Mouse (Mus musculus) embryonic facial prominence, embryonic 15.5 days (tissue): ENCODE results near the gene Acss2. TPM values are rescaled to one million over a fixed set of nuclear protein-coding genes. Genes with fewer than 3 reads are reported as not detected.

Source experiments
- ATAC-seq: fragments of 200-750 bp; cut with Nextera tagmentation; 2 replicates; pipeline ENCODE4 v1.8.0; 2017; ENCODE audit warnings: low read depth, moderate TSS enrichment; ENCODE audit not compliant: insufficient number of reproducible peaks, low FRiP score, low TSS enrichment
- H3K27ac ChIP-seq: fragments of 300-500 bp; sonication (generic); replicated peaks from 2 replicates; pipeline ENCODE4 v1.5.1; 2015; ENCODE audit warnings: mild to moderate bottlenecking, inconsistent platforms
- H3K27me3 ChIP-seq: fragments of 300-500 bp; sonication (generic); 2 replicates; pipeline ENCODE4 v1.6.1; 2015; ENCODE audit warnings: inconsistent platforms
- H3K36me3 ChIP-seq: fragments of 300-500 bp; sonication (generic); 2 replicates; pipeline ENCODE4 v1.6.1; 2015; ENCODE audit warnings: mild to moderate bottlenecking, inconsistent platforms
- H3K4me1 ChIP-seq: fragments of 300-500 bp; sonication (generic); 2 replicates; pipeline ENCODE4 v1.6.1; 2015; ENCODE audit warnings: inconsistent platforms
- H3K4me2 ChIP-seq: fragments of 300-500 bp; sonication (generic); replicated peaks from 2 replicates; pipeline ENCODE4 v1.6.1; 2015; ENCODE audit warnings: mild to moderate bottlenecking, inconsistent platforms
- H3K4me3 ChIP-seq: fragments of 300-500 bp; sonication (generic); replicated peaks from 2 replicates; pipeline ENCODE4 v1.5.1; 2015; ENCODE audit warnings: mild to moderate bottlenecking, inconsistent platforms
- H3K9ac ChIP-seq: fragments of 300-500 bp; sonication (generic); 2 replicates; pipeline ENCODE4 v1.6.1; 2015; ENCODE audit warnings: inconsistent platforms
- H3K9me3 ChIP-seq: fragments of 300-500 bp; sonication (generic); replicated peaks from 2 replicates; pipeline ENCODE4 v1.6.1; 2016; ENCODE audit warnings: inconsistent platforms
- WGBS: fragments of 180-500 bp; shearing (Covaris S2); methylation state at CpG from one replicate; pipeline ENCODE4 v1.1.7; 2015; 5-methylcytosine and 5-hydroxymethylcytosine counted together
- polyA plus RNA-seq: library from polyadenylated mRNA; unstranded; fragments of >200 nt; fragmentation: Nextera tagmentation; extraction: Ambion mirVana; gene quantifications from 2 replicates; pipeline ENCODE4 v1.2.1, GENCODE M21; 2015

The Acss2 gene
- polyA plus RNA-seq, 1 experiment from 2014 or later: 14.9 TPM

GRCm38 (mm10) chr2:155616971-155617370, 99.2 kb downstream of the Acss2 start:
- WGBS: 58% methylated on average over 6 of the region's 6 CpGs
- Histone ChIP-seq H3K27me3 (peaks cover 8% of the 10 kb centered on the region; the same call in 1 of the 2 replicates), H3K4me1 (peaks cover 12% of the 10 kb centered on the region), H3K4me2 (no peak overlapping the region), H3K4me3 (no peak overlapping the region), H3K9ac (no peak overlapping the region), H3K9me3 (no peaks in the 10 kb centered on the region), H3K27ac (no peak overlapping the region), H3K36me3 (no peaks in the 10 kb centered on the region)
- ATAC-seq: no peak

GRCm38 (mm10) chr2:155619817-155620216, 102.1 kb downstream of the Acss2 start:
- 17% methylated on average over 8 of the region's 8 CpGs for WGBS
- H3K9ac ChIP-seq: no peak overlapping the region
- no peaks in the 10 kb centered on the region for H3K4me1 ChIP-seq
- H3K4me2 ChIP-seq: no peak overlapping the region
- H3K27me3 ChIP-seq: no peaks in the 10 kb centered on the region
- ATAC-seq: peak; percentile 30
- H3K36me3 ChIP-seq: no peaks in the 10 kb centered on the region
- H3K4me3 ChIP-seq: no peak overlapping the region
- no peaks in the 10 kb centered on the region for H3K9me3 ChIP-seq
- H3K27ac ChIP-seq: no peak overlapping the region

GRCm38 (mm10) chr2:155622606-155623005, 104.9 kb downstream of the Acss2 start:
- Histone ChIP-seq H3K4me1 (no peaks in the 10 kb centered on the region), H3K36me3 (no peaks in the 10 kb centered on the region), H3K4me3 (no peak overlapping the region), H3K9me3 (no peaks in the 10 kb centered on the region), H3K27ac (no peak overlapping the region), H3K9ac (no peak overlapping the region), H3K4me2 (no peak overlapping the region), H3K27me3 (peaks cover 14% of the 10 kb centered on the region)
- 23% methylated on average over 11 of the region's 11 CpGs for WGBS
- no peak for ATAC-seq

GRCm38 (mm10) chr2:155623996-155624395, 106.2 kb downstream of the Acss2 start:
- Histone ChIP-seq H3K9me3 (no peaks in the 10 kb centered on the region), H3K9ac (no peak overlapping the region), H3K4me1 (peaks cover 3% of the 10 kb centered on the region), H3K27ac (no peak overlapping the region), H3K4me3 (no peak overlapping the region), H3K27me3 (peaks cover 28% of the 10 kb centered on the region), H3K4me2 (no peak overlapping the region), H3K36me3 (no peaks in the 10 kb centered on the region)
- 89% methylated on average over 6 of the region's 6 CpGs for WGBS
- ATAC-seq: no peak

GRCm38 (mm10) chr2:155624730-155625129, 107.0 kb downstream of the Acss2 start:
- Histone ChIP-seq H3K36me3 (no peaks in the 10 kb centered on the region), H3K27ac (no peak overlapping the region), H3K9me3 (no peaks in the 10 kb centered on the region), H3K4me2 (no peak overlapping the region), H3K27me3 (peaks cover 35% of the 10 kb centered on the region), H3K4me1 (peaks cover 10% of the 10 kb centered on the region), H3K4me3 (no peak overlapping the region), H3K9ac (no peak overlapping the region)
- no peak for ATAC-seq
- 36% methylated on average over 10 of the region's 10 CpGs for WGBS

- no peak overlapping the region for H3K4me2 ChIP-seq
- H3K27ac ChIP-seq: no peak overlapping the region
- 55% methylated on average over 15 of the region's 15 CpGs for WGBS
- peaks cover 22% of the 10 kb centered on the region for H3K4me1 ChIP-seq
- H3K9ac ChIP-seq: no peak overlapping the region
- no peaks in the 10 kb centered on the region for H3K9me3 ChIP-seq
- no peak for ATAC-seq
- H3K27me3 ChIP-seq: peaks cover 51% of the 10 kb centered on the region
- H3K36me3 ChIP-seq: no peaks in the 10 kb centered on the region
- no peak overlapping the region for H3K4me3 ChIP-seq
Measured at GRCm38 (mm10) chr2:155626277-155626676, 108.5 kb downstream of the Acss2 start.

- Histone ChIP-seq H3K4me1 (peaks cover 22% of the 10 kb centered on the region), H3K4me3 (no peak overlapping the region), H3K9ac (no peak overlapping the region), H3K27ac (no peak overlapping the region), H3K27me3 (peaks cover 60% of the 10 kb centered on the region), H3K9me3 (no peaks in the 10 kb centered on the region), H3K36me3 (peaks cover 4% of the 10 kb centered on the region), H3K4me2 (no peak overlapping the region)
- ATAC-seq: no peak
- 48% methylated on average over 21 of the region's 21 CpGs for WGBS
Measured at GRCm38 (mm10) chr2:155627030-155627738, 109.4 kb downstream of the Acss2 start.

- Histone ChIP-seq H3K27me3 (peaks cover 69% of the 10 kb centered on the region), H3K27ac (no peak overlapping the region), H3K4me2 (no peak overlapping the region), H3K9ac (no peak overlapping the region), H3K36me3 (peaks cover 14% of the 10 kb centered on the region), H3K4me3 (no peak overlapping the region), H3K9me3 (no peaks in the 10 kb centered on the region), H3K4me1 (peaks cover 22% of the 10 kb centered on the region)
- no peak for ATAC-seq
- WGBS: 83% methylated on average over 9 of the region's 9 CpGs
Measured at GRCm38 (mm10) chr2:155628112-155628511, 110.4 kb downstream of the Acss2 start.

- H3K36me3 ChIP-seq: peaks cover 18% of the 10 kb centered on the region
- H3K27ac ChIP-seq: no peak overlapping the region
- WGBS: 78% methylated on average over 13 of the region's 13 CpGs
- H3K27me3 ChIP-seq: peaks cover 73% of the 10 kb centered on the region
- no peak overlapping the region for H3K4me3 ChIP-seq
- no peak overlapping the region for H3K9ac ChIP-seq
- ATAC-seq: no peak
- peak overlapping the region; percentile 79; the same call in 1 of the 2 replicates for H3K4me2 ChIP-seq
- H3K4me1 ChIP-seq: peaks cover 22% of the 10 kb centered on the region
- no peaks in the 10 kb centered on the region for H3K9me3 ChIP-seq
Measured at GRCm38 (mm10) chr2:155628519-155628918, 110.8 kb downstream of the Acss2 start.

- ATAC-seq: 0 out of 2 replicates have a peak, but pooled peaks have one; percentile 6
- H3K27ac ChIP-seq: no peak overlapping the region
- H3K4me3 ChIP-seq: peak overlapping the region; percentile 43
- peaks cover 80% of the 10 kb centered on the region for H3K27me3 ChIP-seq
- 0 out of 2 replicates have a peak overlapping the region, but pooled peaks have one; percentile 15 for H3K9ac ChIP-seq
- WGBS: 1% methylated on average over 35 of the region's 35 CpGs
- peaks cover 22% of the 10 kb centered on the region for H3K4me1 ChIP-seq
- peaks cover 25% of the 10 kb centered on the region for H3K36me3 ChIP-seq
- H3K4me2 ChIP-seq: peak overlapping the region; percentile 79
- H3K9me3 ChIP-seq: no peaks in the 10 kb centered on the region
Measured at GRCm38 (mm10) chr2:155629231-155629661, 111.5 kb downstream of the Acss2 start.

GRCm38 (mm10) chr2:155630153-155630552, 112.4 kb downstream of the Acss2 start:
- H3K4me2 ChIP-seq: no peak overlapping the region
- ATAC-seq: no peak
- H3K27ac ChIP-seq: no peak overlapping the region
- peaks cover 84% of the 10 kb centered on the region for H3K27me3 ChIP-seq
- no peak overlapping the region for H3K9ac ChIP-seq
- H3K4me1 ChIP-seq: peaks cover 22% of the 10 kb centered on the region
- peaks cover 34% of the 10 kb centered on the region for H3K36me3 ChIP-seq
- H3K9me3 ChIP-seq: no peaks in the 10 kb centered on the region
- 33% methylated on average over 20 of the region's 20 CpGs for WGBS
- H3K4me3 ChIP-seq: no peak overlapping the region
